Mouse (Mus musculus) lung, postnatal 0 days (tissue): ENCODE results near the gene Fam219b. TPM values are rescaled to one million over a fixed set of nuclear protein-coding genes. Genes with fewer than 3 reads are reported as not detected.

ENCODE experiments used
- ATAC-seq: fragments of 200-750 bp; cut with Nextera tagmentation; 2 replicates; pipeline ENCODE4 v1.8.0; 2017; ENCODE audit warnings: moderate library complexity
- DNase-seq: peaks from one replicate; pipeline ENCODE4 v3.0.0-alpha.2; 2016; ENCODE audit warnings: low spot score
- H3K27ac ChIP-seq: fragments of 300-500 bp; sonication (generic); 2 replicates; pipeline ENCODE4 v1.5.1; 2014; ENCODE audit warnings: antibody characterized with exemption, mild to moderate bottlenecking, low read length, mixed read lengths
- H3K27me3 ChIP-seq: fragments of 300-500 bp; sonication (generic); replicated peaks from 2 replicates; pipeline ENCODE4 v1.6.1; 2014; ENCODE audit warnings: low read length, mixed read lengths; ENCODE audit not compliant: insufficient read depth
- H3K36me3 ChIP-seq: fragments of 300-500 bp; sonication (generic); 2 replicates; pipeline ENCODE4 v1.6.1; 2014; ENCODE audit warnings: low read length, mixed read lengths; ENCODE audit not compliant: insufficient read depth
- H3K4me1 ChIP-seq: fragments of 300-500 bp; sonication (generic); 2 replicates; pipeline ENCODE4 v1.6.1; 2014; ENCODE audit warnings: antibody characterized with exemption, low read depth, low read length, mixed read lengths; ENCODE audit not compliant: insufficient read depth
- H3K4me2 ChIP-seq: fragments of 300-500 bp; sonication (generic); replicated peaks from 2 replicates; pipeline ENCODE4 v1.6.1; 2014; ENCODE audit warnings: low read depth, mild to moderate bottlenecking, low read length, moderate library complexity, mixed read lengths
- H3K4me3 ChIP-seq: fragments of 300-500 bp; sonication (generic); 2 replicates; pipeline ENCODE4 v1.5.1; 2014; ENCODE audit warnings: low read depth, low read length
- H3K9ac ChIP-seq: fragments of 300-500 bp; sonication (generic); replicated peaks from 2 replicates; pipeline ENCODE4 v1.6.1; 2014; ENCODE audit warnings: low read depth, mild to moderate bottlenecking
- H3K9me3 ChIP-seq: fragments of 300-500 bp; sonication (generic); 2 replicates; pipeline ENCODE4 v1.6.1; 2016; ENCODE audit warnings: low read length, mixed read lengths
- CTCF ChIP-seq: IDR thresholded peaks from 2 replicates; pipeline ENCODE4 v1.5.1; 2016; ENCODE audit warnings: antibody characterized with exemption, mild to moderate bottlenecking
- EP300 ChIP-seq: IDR thresholded peaks from 2 replicates; pipeline ENCODE4 v1.6.1; 2016; ENCODE audit warnings: antibody characterized with exemption, mild to moderate bottlenecking, control low read depth
- WGBS: fragments of 180-500 bp; shearing (Covaris S2); extraction: QIAGEN DNeasy Blood & Tissue Kit; methylation state at CpG from one replicate; pipeline ENCODE4 v1.1.7; 2014; 5-methylcytosine and 5-hydroxymethylcytosine counted together
- polyA plus RNA-seq: library from polyadenylated mRNA; unstranded; fragments of >200 nt; fragmentation: Nextera tagmentation; extraction: Ambion mirVana; gene quantifications from 2 replicates; pipeline ENCODE4 v1.2.1, GENCODE M21; 2015

Fam219b gene
- polyA plus RNA-seq, 1 experiment from 2014 or later: 13.5 TPM

- no peak overlapping the region for H3K4me3 ChIP-seq
- H3K36me3 ChIP-seq: no peaks in the 10 kb centered on the region
- no peak for DNase-seq
- peaks cover 12% of the 10 kb centered on the region for H3K4me1 ChIP-seq
- TF ChIP-seq EP300 (no peak), CTCF (no peak)
- no peak overlapping the region for H3K9ac ChIP-seq
- no peaks in the 10 kb centered on the region for H3K9me3 ChIP-seq
- no peak overlapping the region for H3K27ac ChIP-seq
- ATAC-seq: peak; percentile 57
- no peak overlapping the region for H3K4me2 ChIP-seq
- WGBS: 6% methylated on average over 8 of the region's 8 CpGs
- H3K27me3 ChIP-seq: peaks cover 54% of the 10 kb centered on the region
These were observed 31.6 kb upstream of the Fam219b start for GRCm38 (mm10) chr9:57505700-57506099.

GRCm38 (mm10) chr9:57510577-57510976 lies 26.8 kb upstream of the Fam219b start:
- Histone ChIP-seq H3K9ac (no peak overlapping the region), H3K4me3 (no peak overlapping the region), H3K36me3 (no peaks in the 10 kb centered on the region), H3K27ac (no peak overlapping the region), H3K27me3 (peaks cover 7% of the 10 kb centered on the region; the same call in 1 of the 2 replicates), H3K9me3 (no peaks in the 10 kb centered on the region), H3K4me2 (no peak overlapping the region), H3K4me1 (no peaks in the 10 kb centered on the region)
- DNase-seq (no peak), ATAC-seq (no peak)
- 76% methylated on average over 2 of the region's 2 CpGs for WGBS
- TF ChIP-seq EP300 (no peak), CTCF (no peak)

GRCm38 (mm10) chr9:57517113-57517512 lies 20.2 kb upstream of the Fam219b start:
- Histone ChIP-seq H3K9ac (no peak overlapping the region), H3K4me3 (no peak overlapping the region), H3K27ac (no peak overlapping the region), H3K9me3 (no peaks in the 10 kb centered on the region), H3K4me2 (no peak overlapping the region), H3K36me3 (no peaks in the 10 kb centered on the region), H3K4me1 (peaks cover 2% of the 10 kb centered on the region; the same call in 1 of the 2 replicates), H3K27me3 (no peaks in the 10 kb centered on the region)
- TF ChIP-seq CTCF (peak; percentile 86), EP300 (no peak)
- peak; percentile 78 for DNase-seq
- 8% methylated on average over 3 of the region's 3 CpGs for WGBS
- ATAC-seq: no peak

GRCm38 (mm10) chr9:57520375-57521055 lies 16.8 kb upstream of the Fam219b start:
- peak overlapping the region; percentile 67 for H3K4me2 ChIP-seq
- TF ChIP-seq EP300: no peak; the same call in 1 of the 2 replicates
- TF ChIP-seq CTCF: peak; percentile 31; the same call in 1 of the 2 replicates
- peak overlapping the region; percentile 96 for H3K27ac ChIP-seq
- no peak for DNase-seq
- no peaks in the 10 kb centered on the region for H3K27me3 ChIP-seq
- H3K4me3 ChIP-seq: peak overlapping the region; percentile 90
- no peak overlapping the region for H3K9ac ChIP-seq
- no peaks in the 10 kb centered on the region for H3K9me3 ChIP-seq
- H3K36me3 ChIP-seq: no peaks in the 10 kb centered on the region
- WGBS: 24% methylated on average over 16 of the region's 16 CpGs
- peak; percentile 62 for ATAC-seq
- peaks cover 7% of the 10 kb centered on the region; the same call in 1 of the 2 replicates for H3K4me1 ChIP-seq

GRCm38 (mm10) chr9:57521056-57521911 lies 16.0 kb upstream of the Fam219b start, which contains the start of gene Cox5a:
Gene Cox5a, plus strand, starts transcription at chr9:57521274.
- TF ChIP-seq CTCF (peak; percentile 23), EP300 (no peak)
- Histone ChIP-seq H3K27ac (peak within 1 kb of the TSS; percentile 96), H3K9ac (peak within 1 kb of the TSS; percentile 91), H3K27me3 (no peaks in the 10 kb centered on the region), H3K4me2 (peak within 1 kb of the TSS; percentile 67), H3K9me3 (no peaks in the 10 kb centered on the region), H3K4me1 (peaks cover 7% of the 10 kb centered on the region; the same call in 1 of the 2 replicates), H3K4me3 (peak within 1 kb of the TSS; percentile 90), H3K36me3 (no peaks in the 10 kb centered on the region)
- DNase-seq (peak; percentile 97), ATAC-seq (peak; percentile 99)
- 2% methylated on average over 89 of the region's 95 CpGs for WGBS
